Mouse (Mus musculus) adrenal gland, adult 18-20 months (tissue): ENCODE data around the gene Siah1a. TPM values are rescaled to one million over a fixed set of nuclear protein-coding genes. Genes with fewer than 3 reads are reported as not detected.

Source experiments
- DNase-seq, 2 experiments: peaks; one replicate each; pipeline ENCODE4 v3.0.0; 2021 to 2022; ENCODE audit warnings: low spot score in 2 of 2
- long read RNA-seq, 2 experiments: library from polyadenylated mRNA; stranded (forward); transcript quantifications; one replicate each; pipeline ENCODE4 v2.0.0; 2021
- total RNA-seq, 2 experiments: library from RNA; stranded (reverse); gene quantifications; 1 replicate in 1 of 2; 2 replicates in 1 of 2; pipeline ENCODE4 v1.2.3; 2021

Siah1a gene
- total RNA-seq = 10 to 100 TPM; 16.9 to 17.4 TPM
- long read RNA-seq, experiment 1, transcript Siah1a-201 (2 exons, 1,968 nt) = major isoform, 27 of 27 reads
- long read RNA-seq, experiment 1, partial matches to known transcripts = 0 of 27 reads
- long read RNA-seq, experiment 1, other reads (novel, unspliced or antisense) = 0 of 27 reads
- long read RNA-seq, experiment 2, transcript Siah1a-201 (2 exons, 1,968 nt) = major isoform, 60 of 64 reads
- long read RNA-seq, experiment 2, partial matches to known transcripts = 0 of 64 reads
- long read RNA-seq, experiment 2, other reads (novel, unspliced or antisense) = 4 of 64 reads

- peak; percentile 68 to 70 for DNase-seq
Observed at GRCm38 (mm10) chr8:86745221-86745934, at the start of gene Siah1a, which contains the start of gene Gm10638. TSS of gene Siah1a (minus strand) at chr8:86745934. TSS of gene Gm10638 (plus strand) at chr8:86745699.

GRCm38 (mm10) chr8:86794716-86795115 lies 49.0 kb upstream of the Siah1a start:
- no peak for DNase-seq

GRCm38 (mm10) chr8:86791542-86791941 lies 45.8 kb upstream of the Siah1a start:
- DNase-seq = no peak

- DNase-seq = no peak
Observed at GRCm38 (mm10) chr8:86789576-86789975, 43.8 kb upstream of the Siah1a start.

- no peak for DNase-seq
Observed at GRCm38 (mm10) chr8:86787891-86788420, 42.2 kb upstream of the Siah1a start.

GRCm38 (mm10) chr8:86786498-86786897 lies 40.8 kb upstream of the Siah1a start:
- no peak for DNase-seq

- no peak for DNase-seq
Observed at GRCm38 (mm10) chr8:86781094-86781493, 35.4 kb upstream of the Siah1a start.

- DNase-seq = no peak
Observed at GRCm38 (mm10) chr8:86779207-86779606, 33.5 kb upstream of the Siah1a start.

- no peak for DNase-seq
Observed at GRCm38 (mm10) chr8:86769945-86770715, 24.4 kb upstream of the Siah1a start.

GRCm38 (mm10) chr8:86768499-86768898 lies 22.8 kb upstream of the Siah1a start:
- DNase-seq = peak; percentile 51 to 52

GRCm38 (mm10) chr8:86766548-86767211 lies 20.9 kb upstream of the Siah1a start:
- DNase-seq = no peak

- DNase-seq = no peak
Observed at GRCm38 (mm10) chr8:86765669-86766068, 19.9 kb upstream of the Siah1a start.

GRCm38 (mm10) chr8:86765155-86765554 lies 19.4 kb upstream of the Siah1a start:
- DNase-seq = no peak

- DNase-seq = no peak
Observed at GRCm38 (mm10) chr8:86762806-86763205, 17.1 kb upstream of the Siah1a start.

- DNase-seq = no peak
Observed at GRCm38 (mm10) chr8:86760746-86761145, 15.0 kb upstream of the Siah1a start.

- DNase-seq = no peak
Observed at GRCm38 (mm10) chr8:86759090-86759491, 13.4 kb upstream of the Siah1a start.

GRCm38 (mm10) chr8:86758651-86759050 lies 12.9 kb upstream of the Siah1a start:
- no peak for DNase-seq

GRCm38 (mm10) chr8:86756948-86757733 lies 11.4 kb upstream of the Siah1a start:
- DNase-seq = no peak

GRCm38 (mm10) chr8:86749842-86750241 lies 4.1 kb upstream of the Siah1a start:
- DNase-seq = no peak

- peak in 1 of 2 experiments; percentile 38 for DNase-seq
Observed at GRCm38 (mm10) chr8:86746511-86746910, 777 bp upstream of the Siah1a start.
